Mouse (Mus musculus): ENCODE data around the gene Phactr1. TPM values are rescaled to one million over a fixed set of nuclear protein-coding genes. Genes with fewer than 3 reads are reported as not detected.

The Phactr1 gene
- polyA plus RNA-seq, 1 experiment from 2014 or later = 2.0 TPM

- H3K36me3 ChIP-seq = no peaks in the 10 kb centered on the region
- no peak for DNase-seq (ENCODE audit: low spot score)
- no peaks in the 10 kb centered on the region for H3K27me3 ChIP-seq (ENCODE audit: low read depth, poor library complexity, severe bottlenecking)
- H3K4me3 ChIP-seq = no peak overlapping the region
- no peaks in the 10 kb centered on the region for H3K4me1 ChIP-seq
- no peaks in the 10 kb centered on the region for H3K9me3 ChIP-seq (replicated peaks)
- whole genome bisulfite sequencing = 76% methylated on average over 4 of the region's 4 CpGs
- H3K27ac ChIP-seq = no peak overlapping the region
Measured at GRCm38 (mm10) chr13:43042766-43043165, 362.3 kb downstream of the Phactr1 start.

- H3K4me1 ChIP-seq = no peaks in the 10 kb centered on the region
Measured at GRCm38 (mm10) chr13:43048553-43048952, 368.1 kb downstream of the Phactr1 start.

DNA sequence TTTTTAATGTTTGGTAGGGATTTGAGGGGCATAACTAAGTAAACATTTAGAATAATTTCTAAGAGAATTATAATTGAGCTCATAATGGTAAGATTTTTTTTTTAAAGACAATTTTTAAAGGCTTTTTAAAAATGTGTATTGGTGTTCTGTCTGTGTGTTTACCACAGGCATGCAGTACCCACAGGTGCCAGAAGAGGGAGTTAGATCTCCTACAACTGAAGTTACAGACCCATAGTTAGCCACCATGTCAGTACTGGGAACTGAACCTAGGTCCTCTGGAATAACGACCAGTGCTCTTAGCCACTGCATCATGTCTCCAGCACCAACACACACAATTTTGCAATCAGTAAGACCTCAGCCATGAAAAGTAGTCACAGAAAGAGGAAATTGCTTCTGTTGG, 372.8 kb downstream of the Phactr1 start:
- Histone ChIP-seq H3K4me3 (no peak overlapping the region), H3K27me3 (ENCODE audit: low read depth, poor library complexity, severe bottlenecking) (no peaks in the 10 kb centered on the region), H3K4me1 (no peaks in the 10 kb centered on the region), H3K27ac (no peak overlapping the region), H3K36me3 (no peaks in the 10 kb centered on the region), H3K9me3 (replicated peaks) (no peaks in the 10 kb centered on the region)
- WGBS = 91% methylated on average over 1 of the region's 1 CpGs
- DNase-seq (ENCODE audit: low spot score) = no peak

More at GRCm38 (mm10) chr13:43048553-43048952, 368.1 kb downstream of the Phactr1 start:
- no peaks in the 10 kb centered on the region for H3K27me3 ChIP-seq (ENCODE audit: low read depth, poor library complexity, severe bottlenecking)
- no peak overlapping the region for H3K27ac ChIP-seq
- H3K9me3 ChIP-seq (replicated peaks) = no peaks in the 10 kb centered on the region
- no peaks in the 10 kb centered on the region for H3K36me3 ChIP-seq
- no peak overlapping the region for H3K4me3 ChIP-seq
- DNase-seq (ENCODE audit: low spot score) = no peak
- 85% methylated on average over 3 of the region's 3 CpGs for WGBS

GRCm38 (mm10) chr13:43055136-43055535, 374.7 kb downstream of the Phactr1 start:
- 69% methylated on average over 6 of the region's 6 CpGs for WGBS
- Histone ChIP-seq H3K4me1 (no peaks in the 10 kb centered on the region), H3K4me3 (no peak overlapping the region), H3K36me3 (no peaks in the 10 kb centered on the region), H3K27me3 (ENCODE audit: low read depth, poor library complexity, severe bottlenecking) (no peaks in the 10 kb centered on the region), H3K27ac (no peak overlapping the region), H3K9me3 (replicated peaks) (no peaks in the 10 kb centered on the region)
- no peak for DNase-seq (ENCODE audit: low spot score)

GRCm38 (mm10) chr13:43057104-43057503, 376.7 kb downstream of the Phactr1 start:
- H3K9me3 ChIP-seq (replicated peaks) = no peaks in the 10 kb centered on the region
- no peak overlapping the region for H3K27ac ChIP-seq
- no peak overlapping the region for H3K4me3 ChIP-seq
- no peaks in the 10 kb centered on the region for H3K36me3 ChIP-seq
- no peaks in the 10 kb centered on the region for H3K4me1 ChIP-seq
- no peaks in the 10 kb centered on the region for H3K27me3 ChIP-seq (ENCODE audit: low read depth, poor library complexity, severe bottlenecking)
- 90% methylated on average over 2 of the region's 2 CpGs for WGBS
- DNase-seq (ENCODE audit: low spot score) = no peak

GRCm38 (mm10) chr13:43063355-43063754, 382.9 kb downstream of the Phactr1 start:
- Histone ChIP-seq H3K36me3 (no peaks in the 10 kb centered on the region), H3K9me3 (replicated peaks) (no peaks in the 10 kb centered on the region), H3K27ac (no peak overlapping the region), H3K27me3 (ENCODE audit: low read depth, poor library complexity, severe bottlenecking) (no peaks in the 10 kb centered on the region), H3K4me1 (no peaks in the 10 kb centered on the region), H3K4me3 (no peak overlapping the region)
- DNase-seq (ENCODE audit: low spot score) = no peak
- 57% methylated on average over 4 of the region's 4 CpGs for WGBS

DNA sequence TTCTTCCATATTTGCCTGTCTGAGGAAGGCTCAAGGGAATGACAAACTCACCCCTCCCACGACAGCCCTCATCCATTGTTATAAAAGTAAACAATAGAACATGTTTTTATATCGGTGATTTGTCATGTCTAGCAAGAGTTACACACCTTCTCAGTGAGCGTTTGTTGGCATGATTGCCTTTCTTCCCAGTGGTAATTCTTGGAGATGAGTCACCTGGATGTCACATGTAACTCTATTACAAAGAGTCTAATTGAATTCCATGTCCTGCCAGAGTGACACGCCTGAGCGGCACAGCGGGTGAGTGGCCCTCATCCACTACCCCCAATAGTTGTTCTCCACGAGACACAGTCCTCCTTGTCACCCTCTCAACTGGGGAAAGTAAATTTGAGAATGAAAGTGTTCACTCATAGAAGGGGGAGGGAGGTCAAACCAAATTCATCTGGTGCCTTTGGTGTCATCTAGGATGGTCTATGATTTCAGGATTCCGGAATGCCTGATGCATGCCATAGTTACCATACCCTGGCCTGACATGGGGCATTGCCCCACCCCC, 388.4 kb downstream of the Phactr1 start:
- no peaks in the 10 kb centered on the region for H3K4me1 ChIP-seq
- 88% methylated on average over 8 of the region's 8 CpGs for WGBS
- no peaks in the 10 kb centered on the region for H3K27me3 ChIP-seq (ENCODE audit: low read depth, poor library complexity, severe bottlenecking)
- no peak overlapping the region for H3K4me3 ChIP-seq
- H3K27ac ChIP-seq = no peak overlapping the region
- no peak for DNase-seq (ENCODE audit: low spot score)
- no peaks in the 10 kb centered on the region for H3K36me3 ChIP-seq
- H3K9me3 ChIP-seq (replicated peaks) = no peaks in the 10 kb centered on the region

DNA sequence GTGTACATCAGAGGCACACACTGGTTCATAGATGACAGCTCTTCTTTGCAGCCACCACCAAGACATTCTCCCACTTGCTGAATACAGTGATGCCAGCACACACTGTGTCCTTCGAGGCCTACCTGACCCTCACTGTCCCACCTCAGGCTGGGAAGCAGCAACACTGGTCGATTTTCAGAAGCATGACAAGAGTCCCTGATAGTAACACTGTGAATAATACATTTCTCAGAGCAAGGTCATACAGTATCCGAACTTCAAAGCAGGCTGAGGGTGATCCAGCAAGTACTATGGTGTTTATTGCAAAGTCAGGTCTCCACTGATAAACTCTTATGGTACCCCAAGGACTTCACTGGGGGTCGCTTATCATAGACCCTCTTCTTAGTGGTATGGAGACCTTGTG, 390.1 kb downstream of the Phactr1 start:
- H3K9me3 ChIP-seq (replicated peaks) = no peaks in the 10 kb centered on the region
- peaks cover under 1% of the 10 kb centered on the region; the same call in 1 of the 2 replicates for H3K4me1 ChIP-seq
- no peak overlapping the region for H3K27ac ChIP-seq
- H3K27me3 ChIP-seq (ENCODE audit: low read depth, poor library complexity, severe bottlenecking) = no peaks in the 10 kb centered on the region
- no peak for DNase-seq (ENCODE audit: low spot score)
- H3K4me3 ChIP-seq = no peak overlapping the region
- WGBS = 84% methylated on average over 4 of the region's 4 CpGs
- H3K36me3 ChIP-seq = no peaks in the 10 kb centered on the region

- no peak for DNase-seq (ENCODE audit: low spot score)
- Histone ChIP-seq H3K36me3 (no peaks in the 10 kb centered on the region), H3K9me3 (replicated peaks) (no peaks in the 10 kb centered on the region), H3K4me3 (no peak overlapping the region), H3K4me1 (peaks cover 4% of the 10 kb centered on the region), H3K27me3 (ENCODE audit: low read depth, poor library complexity, severe bottlenecking) (no peaks in the 10 kb centered on the region), H3K27ac (no peak overlapping the region)
- WGBS = 88% methylated on average over 2 of the region's 2 CpGs
Measured at GRCm38 (mm10) chr13:43070971-43071370, 390.5 kb downstream of the Phactr1 start.

GRCm38 (mm10) chr13:43075456-43075855, 395.0 kb downstream of the Phactr1 start:
- no peaks in the 10 kb centered on the region for H3K27me3 ChIP-seq (ENCODE audit: low read depth, poor library complexity, severe bottlenecking)
- no peak for DNase-seq (ENCODE audit: low spot score)
- H3K9me3 ChIP-seq (replicated peaks) = no peaks in the 10 kb centered on the region
- no peak overlapping the region for H3K4me3 ChIP-seq
- WGBS = 75% methylated on average over 6 of the region's 6 CpGs
- H3K27ac ChIP-seq = no peak overlapping the region
- peaks cover 4% of the 10 kb centered on the region for H3K4me1 ChIP-seq
- H3K36me3 ChIP-seq = no peaks in the 10 kb centered on the region

- no peaks in the 10 kb centered on the region for H3K36me3 ChIP-seq
- H3K4me1 ChIP-seq = peaks cover 4% of the 10 kb centered on the region
Measured at GRCm38 (mm10) chr13:43077485-43077884, 397.1 kb downstream of the Phactr1 start.

DNA sequence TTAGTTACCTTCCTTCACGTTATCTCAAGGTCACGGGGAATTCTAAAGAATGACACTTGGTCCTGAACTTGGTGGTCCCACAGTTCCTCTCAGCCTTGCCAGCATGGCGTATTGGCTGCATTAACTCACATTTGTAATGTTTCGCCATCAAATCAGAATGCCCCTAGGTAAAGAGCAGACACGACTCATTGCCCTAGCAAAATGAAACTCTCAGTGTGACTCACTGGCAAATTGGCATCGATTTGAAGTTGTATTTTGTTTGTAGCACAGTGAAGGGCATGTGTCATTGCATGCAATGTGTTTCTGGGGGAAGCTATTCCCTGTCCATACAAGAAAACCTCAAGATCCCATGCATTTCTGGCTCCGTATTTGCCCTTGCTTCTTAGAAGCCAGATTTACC, 404.8 kb downstream of the Phactr1 start:
- Histone ChIP-seq H3K9me3 (replicated peaks) (no peaks in the 10 kb centered on the region), H3K27me3 (ENCODE audit: low read depth, poor library complexity, severe bottlenecking) (no peaks in the 10 kb centered on the region), H3K27ac (no peak overlapping the region), H3K36me3 (no peaks in the 10 kb centered on the region), H3K4me1 (no peaks in the 10 kb centered on the region), H3K4me3 (no peak overlapping the region)
- DNase-seq (ENCODE audit: low spot score) = no peak
- 92% methylated on average over 7 of the region's 7 CpGs for WGBS

More at GRCm38 (mm10) chr13:43077485-43077884, 397.1 kb downstream of the Phactr1 start:
- no peak for DNase-seq (ENCODE audit: low spot score)
- H3K27ac ChIP-seq = no peak overlapping the region
- H3K4me3 ChIP-seq = no peak overlapping the region
- no peaks in the 10 kb centered on the region for H3K27me3 ChIP-seq (ENCODE audit: low read depth, poor library complexity, severe bottlenecking)
- no peaks in the 10 kb centered on the region for H3K9me3 ChIP-seq (replicated peaks)
- WGBS = 92% methylated on average over 9 of the region's 9 CpGs

- H3K27me3 ChIP-seq (ENCODE audit: low read depth, poor library complexity, severe bottlenecking) = no peaks in the 10 kb centered on the region
- 0 out of 2 replicates have a peak, but pooled peaks cover 3% of the 10 kb centered on the region for H3K4me1 ChIP-seq
- no peaks in the 10 kb centered on the region for H3K36me3 ChIP-seq
- 52% methylated on average over 7 of the region's 7 CpGs for WGBS
- no peaks in the 10 kb centered on the region for H3K9me3 ChIP-seq (replicated peaks)
- no peak overlapping the region for H3K4me3 ChIP-seq
- peak; percentile 42 for DNase-seq (ENCODE audit: low spot score)
- no peak overlapping the region for H3K27ac ChIP-seq
Measured at GRCm38 (mm10) chr13:43094365-43094764, 413.9 kb downstream of the Phactr1 start.

DNA sequence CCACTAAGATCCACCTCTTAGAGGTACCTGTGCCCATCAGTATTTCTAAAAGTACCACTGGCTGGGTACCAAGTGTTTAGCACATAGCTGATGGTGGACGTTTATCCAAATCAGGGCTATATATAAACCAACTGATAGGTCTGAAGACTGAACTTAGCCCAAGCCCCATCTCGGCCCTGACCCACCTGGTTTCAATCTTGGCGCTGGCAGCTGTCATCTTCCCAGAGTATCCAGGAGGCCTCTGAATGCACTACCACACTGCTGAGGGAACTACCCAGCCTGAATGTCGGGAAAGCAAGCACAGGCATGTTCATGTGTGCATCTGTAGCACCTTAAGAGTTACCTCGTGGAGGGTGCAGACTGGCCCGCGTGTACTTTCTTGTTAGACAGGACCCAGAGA, 422.5 kb downstream of the Phactr1 start:
- Histone ChIP-seq H3K36me3 (no peaks in the 10 kb centered on the region), H3K9me3 (replicated peaks) (no peaks in the 10 kb centered on the region), H3K4me3 (no peak overlapping the region), H3K27me3 (ENCODE audit: low read depth, poor library complexity, severe bottlenecking) (no peaks in the 10 kb centered on the region), H3K4me1 (no peaks in the 10 kb centered on the region), H3K27ac (no peak overlapping the region)
- no peak for DNase-seq (ENCODE audit: low spot score)
- WGBS = 82% methylated on average over 7 of the region's 7 CpGs
